Mouse (Mus musculus): ENCODE results near the gene Mgat5b. TPM values are rescaled to one million over a fixed set of nuclear protein-coding genes. Genes with fewer than 3 reads are reported as not detected.

Gene Mgat5b
- polyA plus RNA-seq, 1 experiment = 9.3 TPM

- TF ChIP-seq POLR2A (IDR thresholded peaks at IDR 0.05; ENCODE audit: insufficient read depth, low read length) (no peak), CTCF (IDR thresholded peaks at IDR 0.05; ENCODE audit: low read depth, low read length) (no peak), EP300 (IDR thresholded peaks at IDR 0.05; ENCODE audit: insufficient read depth, low read depth, low read length) (no peak)
- Histone ChIP-seq H3K36me3 (ENCODE audit: control insufficient read depth, insufficient read depth, low read length, poor library complexity, severe bottlenecking) (no peaks in the 10 kb centered on the region), H3K9ac (ENCODE audit: low read depth, poor library complexity, severe bottlenecking) (no peak overlapping the region), H3K27ac (ENCODE audit: insufficient read depth, low read length) (0 out of 2 replicates have a peak overlapping the region, but pooled peaks have one; percentile 5), H3K27me3 (ENCODE audit: control insufficient read depth, insufficient read depth, low read length, poor library complexity, severe bottlenecking) (no peaks in the 10 kb centered on the region), H3K4me3 (ENCODE audit: low read depth, low read length) (no peak overlapping the region), H3K9me3 (replicated peaks; ENCODE audit: control insufficient read depth, insufficient read depth, low read length, poor library complexity, severe bottlenecking) (no peaks in the 10 kb centered on the region), H3K4me1 (ENCODE audit: control insufficient read depth, insufficient read depth, low read length) (peaks cover 2% of the 10 kb centered on the region)
These were observed 112.6 kb downstream of the Mgat5b start for GRCm38 (mm10) chr11:117031249-117031648.

- TF ChIP-seq EP300 (IDR thresholded peaks at IDR 0.05; ENCODE audit: insufficient read depth, low read depth, low read length) (no peak), POLR2A (IDR thresholded peaks at IDR 0.05; ENCODE audit: insufficient read depth, low read length) (no peak), CTCF (IDR thresholded peaks at IDR 0.05; ENCODE audit: low read depth, low read length) (no peak)
- H3K9me3 ChIP-seq (replicated peaks; ENCODE audit: control insufficient read depth, insufficient read depth, low read length, poor library complexity, severe bottlenecking) = no peaks in the 10 kb centered on the region
- H3K4me3 ChIP-seq (ENCODE audit: low read depth, low read length) = no peak overlapping the region
- no peaks in the 10 kb centered on the region for H3K27me3 ChIP-seq (ENCODE audit: control insufficient read depth, insufficient read depth, low read length, poor library complexity, severe bottlenecking)
- H3K27ac ChIP-seq (ENCODE audit: insufficient read depth, low read length) = no peak overlapping the region
- no peaks in the 10 kb centered on the region for H3K36me3 ChIP-seq (ENCODE audit: control insufficient read depth, insufficient read depth, low read length, poor library complexity, severe bottlenecking)
- no peak overlapping the region for H3K9ac ChIP-seq (ENCODE audit: low read depth, poor library complexity, severe bottlenecking)
- H3K4me1 ChIP-seq (ENCODE audit: control insufficient read depth, insufficient read depth, low read length) = no peaks in the 10 kb centered on the region
These were observed 117.1 kb downstream of the Mgat5b start for GRCm38 (mm10) chr11:117035661-117036336.

Other genes starting within 250 kb of the Mgat5b start
- gene St6galnac1, start 143.4 kb upstream of the Mgat5b start, polyA plus RNA-seq (2011; ENCODE audit: insufficient read depth, insufficient read length, low read depth, missing spikeins) = not detected in 2 replicates
- 20.4 and 22.1 TPM in 2 replicates for gene Mxra7, start 90.8 kb upstream of the Mgat5b start, polyA plus RNA-seq (2011; ENCODE audit: insufficient read depth, insufficient read length, low read depth, missing spikeins)
- gene Mettl23, start 75.6 kb upstream of the Mgat5b start, polyA plus RNA-seq (2011; ENCODE audit: insufficient read depth, insufficient read length, low read depth, missing spikeins) = 27.5 TPM in 2 replicates
- gene Jmjd6, start 75.4 kb upstream of the Mgat5b start, polyA plus RNA-seq (2011; ENCODE audit: insufficient read depth, insufficient read length, low read depth, missing spikeins) = 45.6 and 49.0 TPM in 2 replicates
- gene Mfsd11, start 66.4 kb upstream of the Mgat5b start, polyA plus RNA-seq (2011; ENCODE audit: insufficient read depth, insufficient read length, low read depth, missing spikeins) = 14.6 and 15.1 TPM in 2 replicates
- 414 and 425 TPM in 2 replicates for gene Srsf2, start 65.8 kb upstream of the Mgat5b start, polyA plus RNA-seq (2011; ENCODE audit: insufficient read depth, insufficient read length, low read depth, missing spikeins)
- 77.5 and 77.7 TPM in 2 replicates for gene Sec14l1, start 196.3 kb downstream of the Mgat5b start, polyA plus RNA-seq (2011; ENCODE audit: insufficient read depth, insufficient read length, low read depth, missing spikeins)